ENCODE assay signal across 17 mouse cellular contexts in genomic region chr17:12700373-12700772, GRCm38 (mm10). TPM values are rescaled to one million over a fixed set of nuclear protein-coding genes. Genes with fewer than 3 reads are reported as not detected.
"Had no signal": no experiment of that assay in that cellular context is flagged by ENCODE, and none has a peak within 500 bp of the region (broad histone marks: within the 10 kb centered on the region; RNA-seq: fewer than 3 reads in every experiment).

No protein-coding gene starts in this region.

- H3K4me3 ChIP-seq: layer of hippocampus, adult 2 months; limb, embryonic 15.5 days; liver, embryonic 15.5 days; midbrain, embryonic 12.5 days; neural tube, embryonic 13.5 days had no signal

- H3K4me2 ChIP-seq: limb, embryonic 15.5 days; liver, embryonic 15.5 days; lung, embryonic 14.5 days; midbrain, embryonic 12.5 days; neural tube, embryonic 13.5 days had no signal

- ATAC-seq: hindbrain, embryonic 16.5 days; inflammation-experienced regulatory T-cells, adult 6 months; midbrain, embryonic 16.5 days had no signal

- H3K27ac ChIP-seq: layer of hippocampus, adult 2 months; limb, embryonic 15.5 days; liver, embryonic 15.5 days; midbrain, embryonic 12.5 days; neural tube, embryonic 13.5 days had no signal

- DNase-seq: lung, embryonic 14.5 days; lung, postnatal 10 days; lung, postnatal 4 days; retina, postnatal 1 day; right cerebral cortex, postnatal 4 days; thymus, adult 18-20 months; thymus, postnatal 14 days had no signal

- H3K9ac ChIP-seq: limb, embryonic 15.5 days; liver, embryonic 15.5 days; lung, embryonic 14.5 days; midbrain, embryonic 12.5 days; neural tube, embryonic 13.5 days had no signal

- H3K9me3 ChIP-seq: limb, embryonic 15.5 days; liver, embryonic 15.5 days; midbrain, embryonic 12.5 days; neural tube, embryonic 13.5 days had no signal

- H3K27me3 ChIP-seq: limb, embryonic 15.5 days; liver, embryonic 15.5 days; midbrain, embryonic 12.5 days; neural tube, embryonic 13.5 days had no signal

- H3K4me1 ChIP-seq: limb, embryonic 15.5 days; liver, embryonic 15.5 days; midbrain, embryonic 12.5 days; neural tube, embryonic 13.5 days had no signal

RNA-seq across cellular contexts. Expression of gene Slc22a1, which starts 24.7 kb away (rescaled TPM):
- total RNA-seq: layer of hippocampus, adult 2 months; megakaryocyte-erythroid progenitor cell, adult 5-6 weeks had no signal
- polyA plus RNA-seq: hindbrain, embryonic 16.5 days; limb, embryonic 11.5 days; limb, embryonic 15.5 days; midbrain, embryonic 12.5 days; midbrain, embryonic 16.5 days; neural tube, embryonic 13.5 days had no signal
